Mouse (Mus musculus): ENCODE results near the gene Sh2d6. TPM values are rescaled to one million over a fixed set of nuclear protein-coding genes. Genes with fewer than 3 reads are reported as not detected.

Sh2d6 gene
- polyA plus RNA-seq, 1 experiment from 2014 or later: not detected

DNA sequence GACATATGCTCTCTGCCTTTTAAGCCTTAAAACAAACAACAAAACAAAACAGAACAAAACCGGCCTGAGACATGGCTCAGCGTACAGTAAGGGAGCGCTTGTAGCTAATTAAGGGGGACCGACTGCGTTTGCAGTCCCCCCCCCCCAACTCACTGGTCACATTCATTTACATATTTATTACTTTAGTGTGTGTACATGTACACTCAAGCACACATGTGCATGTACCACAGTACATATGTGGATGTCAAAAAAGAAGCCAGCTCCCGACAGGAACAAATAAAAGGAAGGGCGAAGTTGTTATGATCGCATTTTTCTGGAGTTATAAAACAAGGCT is 31.5 kb upstream of the Sh2d6 start:
- ATAC-seq (ENCODE audit: low FRiP score, low TSS enrichment): no peak
- H3K36me3 ChIP-seq (ENCODE audit: control insufficient read depth, insufficient read depth, low read length): no peaks in the 10 kb centered on the region
- peak overlapping the region; percentile 37 for H3K4me3 ChIP-seq (ENCODE audit: low read length)
- peak overlapping the region; percentile 54 for H3K9ac ChIP-seq (ENCODE audit: low read depth, low read length)
- H3K4me1 ChIP-seq (ENCODE audit: control insufficient read depth, insufficient read depth, low read length): peaks cover 12% of the 10 kb centered on the region
- H3K27ac ChIP-seq (ENCODE audit: low read depth, low read length): peak overlapping the region; percentile 77
- H3K4me2 ChIP-seq (replicated peaks; ENCODE audit: low read depth, low read length): peak overlapping the region; percentile 45
- 14% methylated on average over 8 of the region's 8 CpGs for WGBS
- H3K9me3 ChIP-seq (ENCODE audit: control insufficient read depth, low read length): no peaks in the 10 kb centered on the region
- no peaks in the 10 kb centered on the region for H3K27me3 ChIP-seq (ENCODE audit: control insufficient read depth, insufficient read depth, low read length)

DNA sequence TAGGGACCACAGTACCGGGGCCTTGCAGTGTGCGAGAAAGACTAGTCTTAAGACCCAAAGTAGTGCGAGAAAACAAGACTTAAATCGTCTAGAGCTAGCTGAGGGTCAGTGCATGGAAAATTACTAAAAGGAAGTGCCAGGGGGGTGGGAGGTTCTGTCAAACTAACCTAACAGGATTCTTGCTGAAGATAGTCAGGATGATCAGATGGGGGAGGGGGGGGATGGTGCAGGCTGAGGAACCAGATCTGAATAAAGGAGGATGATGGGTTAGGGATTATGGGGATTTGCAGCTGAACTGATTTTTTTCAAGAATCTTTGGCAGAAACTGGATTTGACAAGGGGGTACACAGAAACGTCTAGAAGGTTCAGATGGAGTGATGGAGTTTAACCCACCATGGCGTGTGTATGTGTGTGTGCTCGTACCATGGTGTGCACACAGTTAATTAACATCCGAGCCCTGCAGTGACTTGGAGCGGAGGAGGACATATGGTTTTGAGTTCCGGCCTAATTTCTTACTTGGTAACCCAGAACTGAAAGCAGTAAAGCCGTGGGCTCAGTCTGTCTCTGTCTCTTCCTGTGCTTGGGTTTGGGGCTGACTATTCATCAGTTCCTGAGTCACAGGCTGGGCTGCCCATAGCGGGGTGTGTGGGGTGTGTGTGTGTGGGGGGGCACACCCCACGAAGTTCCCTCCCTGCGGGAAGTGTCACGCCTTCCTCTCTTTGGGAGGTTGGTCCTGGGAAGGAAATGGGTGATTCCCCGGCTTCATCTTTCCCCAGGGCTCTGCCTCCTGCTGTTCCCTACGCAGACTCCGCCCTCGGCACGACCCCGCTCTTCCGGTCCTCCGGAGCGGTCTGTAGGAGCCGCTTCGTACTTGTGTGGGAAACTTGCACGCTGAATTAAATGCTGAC is 30.9 kb upstream of the Sh2d6 start:
- Histone ChIP-seq H3K9me3 (ENCODE audit: control insufficient read depth, low read length) (no peaks in the 10 kb centered on the region), H3K27ac (ENCODE audit: low read depth, low read length) (peak overlapping the region; percentile 77), H3K36me3 (ENCODE audit: control insufficient read depth, insufficient read depth, low read length) (no peaks in the 10 kb centered on the region), H3K4me1 (ENCODE audit: control insufficient read depth, insufficient read depth, low read length) (peaks cover 12% of the 10 kb centered on the region), H3K27me3 (ENCODE audit: control insufficient read depth, insufficient read depth, low read length) (no peaks in the 10 kb centered on the region), H3K4me3 (ENCODE audit: low read length) (peak overlapping the region; percentile 37), H3K9ac (ENCODE audit: low read depth, low read length) (peak overlapping the region; percentile 54), H3K4me2 (replicated peaks; ENCODE audit: low read depth, low read length) (peak overlapping the region; percentile 45)
- ATAC-seq (ENCODE audit: low FRiP score, low TSS enrichment): peak; percentile 96
- 13% methylated on average over 27 of the region's 27 CpGs for WGBS

DNA sequence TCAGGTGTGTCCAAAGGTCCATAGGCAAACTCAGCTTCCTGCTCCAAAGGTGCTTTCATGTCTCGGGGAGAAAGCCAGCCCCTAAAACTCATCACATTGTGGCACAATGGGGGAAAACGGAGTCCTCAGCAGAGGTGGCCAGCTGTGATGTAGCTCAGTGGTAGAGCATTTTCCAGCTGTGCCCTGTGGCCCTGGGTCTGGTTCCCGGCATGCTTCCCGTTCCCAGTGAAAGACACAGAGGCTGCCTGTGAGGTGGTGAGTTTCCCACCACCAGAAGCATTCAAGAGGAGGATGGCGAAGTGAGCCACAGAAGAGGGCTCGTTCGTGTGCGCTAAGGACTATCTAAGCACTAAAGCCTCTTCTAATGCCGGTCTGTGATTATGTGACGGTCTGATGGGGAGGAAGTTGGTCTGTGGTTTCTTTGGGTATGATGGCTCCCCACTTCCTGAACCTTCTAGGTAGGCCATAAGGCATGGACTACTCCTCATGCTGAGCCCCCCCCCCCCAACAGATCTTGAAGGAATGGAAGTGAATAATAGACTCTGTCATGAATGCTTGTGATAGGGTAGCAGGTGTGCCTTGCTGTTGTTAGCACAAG is 29.1 kb upstream of the Sh2d6 start:
- 89% methylated on average over 10 of the region's 10 CpGs for WGBS
- H3K4me3 ChIP-seq (ENCODE audit: low read length): no peak overlapping the region
- H3K9me3 ChIP-seq (ENCODE audit: control insufficient read depth, low read length): 0 out of 2 replicates have a peak, but pooled peaks cover 4% of the 10 kb centered on the region
- H3K27me3 ChIP-seq (ENCODE audit: control insufficient read depth, insufficient read depth, low read length): no peaks in the 10 kb centered on the region
- H3K36me3 ChIP-seq (ENCODE audit: control insufficient read depth, insufficient read depth, low read length): no peaks in the 10 kb centered on the region
- no peak overlapping the region for H3K27ac ChIP-seq (ENCODE audit: low read depth, low read length)
- no peak overlapping the region for H3K9ac ChIP-seq (ENCODE audit: low read depth, low read length)
- peaks cover 12% of the 10 kb centered on the region for H3K4me1 ChIP-seq (ENCODE audit: control insufficient read depth, insufficient read depth, low read length)
- ATAC-seq (ENCODE audit: low FRiP score, low TSS enrichment): no peak
- H3K4me2 ChIP-seq (replicated peaks; ENCODE audit: low read depth, low read length): no peak overlapping the region

DNA sequence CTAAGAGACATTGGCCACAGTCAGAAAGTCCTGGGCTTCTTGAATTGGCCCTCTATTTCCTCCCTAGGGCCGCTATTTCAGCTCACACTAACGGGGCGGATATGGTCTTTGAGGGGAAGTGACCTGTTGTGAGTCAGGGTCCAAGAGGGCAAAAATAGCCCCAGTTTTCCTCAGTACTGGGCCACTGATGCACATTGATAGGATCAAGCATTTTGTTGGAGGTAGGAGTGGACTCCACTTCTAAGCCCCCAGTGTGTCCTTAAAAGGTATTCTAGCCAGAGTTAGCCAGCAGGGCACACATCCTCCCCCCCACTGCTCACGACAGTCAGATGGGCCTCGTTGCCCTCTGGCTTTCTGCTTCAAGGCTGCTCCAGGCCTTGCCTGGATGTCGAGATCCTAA is 28.5 kb upstream of the Sh2d6 start:
- no peak for ATAC-seq (ENCODE audit: low FRiP score, low TSS enrichment)
- Histone ChIP-seq H3K9me3 (ENCODE audit: control insufficient read depth, low read length) (0 out of 2 replicates have a peak, but pooled peaks cover 4% of the 10 kb centered on the region), H3K27ac (ENCODE audit: low read depth, low read length) (no peak overlapping the region), H3K27me3 (ENCODE audit: control insufficient read depth, insufficient read depth, low read length) (no peaks in the 10 kb centered on the region), H3K4me2 (replicated peaks; ENCODE audit: low read depth, low read length) (no peak overlapping the region), H3K9ac (ENCODE audit: low read depth, low read length) (no peak overlapping the region), H3K4me1 (ENCODE audit: control insufficient read depth, insufficient read depth, low read length) (peaks cover 12% of the 10 kb centered on the region), H3K36me3 (ENCODE audit: control insufficient read depth, insufficient read depth, low read length) (no peaks in the 10 kb centered on the region), H3K4me3 (ENCODE audit: low read length) (no peak overlapping the region)
- 56% methylated on average over 6 of the region's 6 CpGs for WGBS

DNA sequence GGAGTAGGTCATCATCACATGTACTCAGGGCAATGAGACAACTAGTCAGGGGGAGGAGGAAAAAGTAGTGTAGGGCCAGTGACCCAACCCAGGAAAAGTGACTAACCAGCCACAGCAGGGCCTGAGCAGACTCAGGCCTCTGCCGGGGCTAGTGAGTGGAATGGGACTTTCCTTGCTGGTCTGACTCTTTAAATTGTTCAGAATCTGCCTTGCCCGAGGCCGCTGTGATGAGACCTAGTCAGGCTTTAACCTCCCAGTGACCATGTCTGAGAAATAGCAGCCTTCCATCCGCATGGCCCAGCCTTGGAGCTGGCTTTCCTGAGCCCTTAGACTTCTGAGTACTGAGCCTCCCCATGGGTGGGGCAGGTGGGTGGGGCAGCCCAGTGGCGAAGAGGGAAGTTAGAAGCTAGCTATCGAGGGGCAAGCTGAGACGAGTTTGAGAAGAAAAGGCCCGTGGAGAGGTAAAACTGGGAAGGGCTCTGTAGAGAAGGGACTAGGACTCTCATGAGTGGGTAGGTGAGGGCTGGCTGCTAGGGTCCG is 27.6 kb upstream of the Sh2d6 start:
- H3K9ac ChIP-seq (ENCODE audit: low read depth, low read length): no peak overlapping the region
- ATAC-seq (ENCODE audit: low FRiP score, low TSS enrichment): no peak
- H3K36me3 ChIP-seq (ENCODE audit: control insufficient read depth, insufficient read depth, low read length): no peaks in the 10 kb centered on the region
- peaks cover 12% of the 10 kb centered on the region for H3K4me1 ChIP-seq (ENCODE audit: control insufficient read depth, insufficient read depth, low read length)
- 54% methylated on average over 9 of the region's 9 CpGs for WGBS
- H3K27me3 ChIP-seq (ENCODE audit: control insufficient read depth, insufficient read depth, low read length): no peaks in the 10 kb centered on the region
- no peak overlapping the region for H3K27ac ChIP-seq (ENCODE audit: low read depth, low read length)
- H3K9me3 ChIP-seq (ENCODE audit: control insufficient read depth, low read length): 0 out of 2 replicates have a peak, but pooled peaks cover 4% of the 10 kb centered on the region
- H3K4me3 ChIP-seq (ENCODE audit: low read length): no peak overlapping the region
- no peak overlapping the region for H3K4me2 ChIP-seq (replicated peaks; ENCODE audit: low read depth, low read length)

DNA sequence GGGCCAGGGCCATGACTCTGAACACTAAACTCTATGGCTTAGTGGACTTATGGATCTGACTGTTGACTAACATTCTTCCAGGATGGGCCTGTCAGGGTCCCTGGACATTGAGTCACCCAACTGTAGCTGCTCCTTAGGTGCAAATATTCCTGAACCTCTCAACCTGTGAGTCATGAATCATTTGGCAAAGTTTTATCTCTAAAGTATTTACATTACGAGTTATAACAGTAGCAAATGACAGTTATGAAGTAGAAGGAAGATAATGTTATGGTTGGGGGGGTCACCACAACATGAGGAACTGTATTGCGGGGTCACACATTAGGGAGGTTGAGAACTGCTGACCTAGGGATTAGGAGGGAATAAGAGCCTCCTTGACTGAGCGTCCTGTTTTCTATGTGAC is 26.4 kb upstream of the Sh2d6 start:
- peaks cover 8% of the 10 kb centered on the region; the same call in 1 of the 2 replicates for H3K4me1 ChIP-seq (ENCODE audit: control insufficient read depth, insufficient read depth, low read length)
- H3K4me3 ChIP-seq (ENCODE audit: low read length): no peak overlapping the region
- H3K9me3 ChIP-seq (ENCODE audit: control insufficient read depth, low read length): 0 out of 2 replicates have a peak, but pooled peaks cover 4% of the 10 kb centered on the region
- H3K27ac ChIP-seq (ENCODE audit: low read depth, low read length): no peak overlapping the region
- ATAC-seq (ENCODE audit: low FRiP score, low TSS enrichment): no peak
- no peak overlapping the region for H3K4me2 ChIP-seq (replicated peaks; ENCODE audit: low read depth, low read length)
- WGBS: 92% methylated on average over 3 of the region's 3 CpGs
- H3K9ac ChIP-seq (ENCODE audit: low read depth, low read length): no peak overlapping the region
- H3K27me3 ChIP-seq (ENCODE audit: control insufficient read depth, insufficient read depth, low read length): no peaks in the 10 kb centered on the region
- H3K36me3 ChIP-seq (ENCODE audit: control insufficient read depth, insufficient read depth, low read length): no peaks in the 10 kb centered on the region

DNA sequence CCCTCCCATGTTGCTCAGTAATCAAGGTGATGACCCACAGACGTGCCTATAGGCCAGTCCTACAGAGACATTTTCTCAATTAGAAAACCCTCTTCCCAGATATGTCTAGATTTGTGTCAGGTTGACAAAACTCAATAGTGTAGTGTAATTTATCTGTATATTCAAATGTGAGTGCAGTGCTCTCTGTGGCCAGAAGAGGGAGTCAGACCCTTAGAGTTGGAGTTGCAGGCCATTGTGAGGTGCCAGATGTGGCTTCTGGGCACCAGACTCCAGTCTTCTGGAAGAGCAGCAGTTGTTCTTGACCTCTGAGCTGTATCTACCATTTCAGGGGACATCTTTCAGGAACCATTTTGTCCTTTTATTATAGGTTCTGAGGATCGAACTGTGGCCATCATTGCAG is 25.6 kb upstream of the Sh2d6 start:
- WGBS: 97% methylated on average over 2 of the region's 2 CpGs
- no peaks in the 10 kb centered on the region for H3K27me3 ChIP-seq (ENCODE audit: control insufficient read depth, insufficient read depth, low read length)
- peaks cover 3% of the 10 kb centered on the region; the same call in 1 of the 2 replicates for H3K4me1 ChIP-seq (ENCODE audit: control insufficient read depth, insufficient read depth, low read length)
- H3K27ac ChIP-seq (ENCODE audit: low read depth, low read length): no peak overlapping the region
- H3K9ac ChIP-seq (ENCODE audit: low read depth, low read length): no peak overlapping the region
- H3K9me3 ChIP-seq (ENCODE audit: control insufficient read depth, low read length): 0 out of 2 replicates have a peak, but pooled peaks cover 4% of the 10 kb centered on the region
- no peak for ATAC-seq (ENCODE audit: low FRiP score, low TSS enrichment)
- H3K36me3 ChIP-seq (ENCODE audit: control insufficient read depth, insufficient read depth, low read length): no peaks in the 10 kb centered on the region
- H3K4me3 ChIP-seq (ENCODE audit: low read length): no peak overlapping the region
- no peak overlapping the region for H3K4me2 ChIP-seq (replicated peaks; ENCODE audit: low read depth, low read length)

DNA sequence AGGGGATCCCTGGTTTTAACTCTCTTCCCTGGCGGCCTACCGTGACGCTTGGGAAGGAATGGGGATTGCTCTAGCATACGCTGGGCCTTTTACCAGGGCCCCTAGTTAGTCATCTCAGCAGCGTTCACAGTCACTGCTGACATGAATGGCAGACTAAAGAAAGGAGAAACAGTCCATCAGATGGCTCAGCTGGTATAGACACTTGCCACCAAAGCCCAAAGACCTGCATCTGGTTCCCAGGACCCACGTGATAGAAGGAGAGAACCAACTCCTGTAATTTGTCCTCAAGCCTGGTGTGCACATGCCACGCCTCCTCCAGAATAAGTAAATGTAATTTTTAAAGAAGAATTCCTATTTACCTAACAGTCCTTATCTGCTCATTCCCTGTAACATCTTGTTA is 23.9 kb upstream of the Sh2d6 start:
- 46% methylated on average over 7 of the region's 7 CpGs for WGBS

More for the DNA sequence above, 23.9 kb upstream of the Sh2d6 start:
- Histone ChIP-seq H3K9ac (ENCODE audit: low read depth, low read length) (no peak overlapping the region), H3K27ac (ENCODE audit: low read depth, low read length) (peak overlapping the region; percentile 7; the same call in 1 of the 2 replicates), H3K36me3 (ENCODE audit: control insufficient read depth, insufficient read depth, low read length) (no peaks in the 10 kb centered on the region), H3K4me1 (ENCODE audit: control insufficient read depth, insufficient read depth, low read length) (no peaks in the 10 kb centered on the region), H3K27me3 (ENCODE audit: control insufficient read depth, insufficient read depth, low read length) (no peaks in the 10 kb centered on the region), H3K9me3 (ENCODE audit: control insufficient read depth, low read length) (0 out of 2 replicates have a peak, but pooled peaks cover 4% of the 10 kb centered on the region), H3K4me2 (replicated peaks; ENCODE audit: low read depth, low read length) (0 out of 2 replicates have a peak overlapping the region, but pooled peaks have one; percentile 15), H3K4me3 (ENCODE audit: low read length) (no peak overlapping the region)
- 0 out of 2 replicates have a peak, but pooled peaks have one; percentile 32 for ATAC-seq (ENCODE audit: low FRiP score, low TSS enrichment)
